Mouse (Mus musculus) brown adipose tissue, adult 24 weeks (tissue): ENCODE measurements at regions not wholly inside any gene's neighbourhood (a gene's known extent, or its start where the extent isn't known, plus 50 kb on each side); places are given as distances from the start of the nearest gene placed in this dataset.

Source experiments
- H3K27ac ChIP-seq: fragments of 200-500 bp; replicated peaks from 2 replicates; pipeline ENCODE4 v1.5.1; 2012; ENCODE audit warnings: low read depth, mild to moderate bottlenecking, low read length
- H3K4me1 ChIP-seq: fragments of 200-500 bp; 2 replicates; pipeline ENCODE4 v1.6.1; 2012; ENCODE audit warnings: low read length, mixed read lengths; ENCODE audit not compliant: control insufficient read depth, insufficient read depth, insufficient read length
- H3K4me3 ChIP-seq: fragments of 200-500 bp; 2 replicates; pipeline ENCODE4 v1.5.1; 2012; ENCODE audit warnings: low read depth, mild to moderate bottlenecking, low read length, moderate library complexity; ENCODE audit not compliant: insufficient read depth

GRCm38 (mm10) chr11:19747973-19748559 lies 176.1 kb upstream of the Spred2 start:
- Histone ChIP-seq H3K4me3 (no peak overlapping the region), H3K27ac (no peak overlapping the region), H3K4me1 (no peaks in the 10 kb centered on the region)

GRCm38 (mm10) chr11:19758892-19759291 lies 165.3 kb upstream of the Spred2 start:
- H3K27ac ChIP-seq: no peak overlapping the region
- H3K4me3 ChIP-seq: no peak overlapping the region
- H3K4me1 ChIP-seq: no peaks in the 10 kb centered on the region

- Histone ChIP-seq H3K4me3 (peak overlapping the region; percentile 19; the same call in 1 of the 2 replicates), H3K27ac (no peak overlapping the region), H3K4me1 (no peaks in the 10 kb centered on the region)
Observed at GRCm38 (mm10) chr11:19760861-19761693, 163.1 kb upstream of the Spred2 start.

- no peaks in the 10 kb centered on the region for H3K4me1 ChIP-seq
- no peak overlapping the region for H3K4me3 ChIP-seq
- H3K27ac ChIP-seq: no peak overlapping the region
Observed at GRCm38 (mm10) chr11:19761694-19761976, 162.5 kb upstream of the Spred2 start.

- no peaks in the 10 kb centered on the region for H3K4me1 ChIP-seq
- H3K27ac ChIP-seq: no peak overlapping the region
- H3K4me3 ChIP-seq: no peak overlapping the region
Observed at GRCm38 (mm10) chr11:19767316-19767715, 156.9 kb upstream of the Spred2 start.

GRCm38 (mm10) chr11:19767871-19768270 lies 156.3 kb upstream of the Spred2 start:
- no peak overlapping the region for H3K4me3 ChIP-seq
- H3K4me1 ChIP-seq: no peaks in the 10 kb centered on the region
- H3K27ac ChIP-seq: no peak overlapping the region

- Histone ChIP-seq H3K27ac (no peak overlapping the region), H3K4me3 (no peak overlapping the region), H3K4me1 (no peaks in the 10 kb centered on the region)
Observed at GRCm38 (mm10) chr11:19768962-19769361, 155.2 kb upstream of the Spred2 start.

- Histone ChIP-seq H3K4me3 (no peak overlapping the region), H3K27ac (no peak overlapping the region), H3K4me1 (no peaks in the 10 kb centered on the region)
Observed at GRCm38 (mm10) chr11:19774010-19774409, 150.2 kb upstream of the Spred2 start.

- H3K27ac ChIP-seq: no peak overlapping the region
- no peaks in the 10 kb centered on the region for H3K4me1 ChIP-seq
- no peak overlapping the region for H3K4me3 ChIP-seq
Observed at GRCm38 (mm10) chr11:19775741-19776140, 148.4 kb upstream of the Spred2 start.

GRCm38 (mm10) chr11:19776473-19777200 lies 147.5 kb upstream of the Spred2 start:
- Histone ChIP-seq H3K27ac (no peak overlapping the region), H3K4me3 (no peak overlapping the region), H3K4me1 (no peaks in the 10 kb centered on the region)

GRCm38 (mm10) chr11:19778191-19778590 lies 146.0 kb upstream of the Spred2 start:
- no peak overlapping the region for H3K27ac ChIP-seq
- no peak overlapping the region for H3K4me3 ChIP-seq

GRCm38 (mm10) chr11:19785110-19785509 lies 139.1 kb upstream of the Spred2 start:
- Histone ChIP-seq H3K27ac (no peak overlapping the region), H3K4me3 (no peak overlapping the region), H3K4me1 (no peaks in the 10 kb centered on the region)

More at GRCm38 (mm10) chr11:19778191-19778590, 146.0 kb upstream of the Spred2 start:
- H3K4me1 ChIP-seq: no peaks in the 10 kb centered on the region

- no peaks in the 10 kb centered on the region for H3K4me1 ChIP-seq
- H3K4me3 ChIP-seq: no peak overlapping the region
- H3K27ac ChIP-seq: no peak overlapping the region
Observed at GRCm38 (mm10) chr11:19796950-19797670, 127.1 kb upstream of the Spred2 start.

GRCm38 (mm10) chr11:19809359-19809758 lies 114.8 kb upstream of the Spred2 start:
- Histone ChIP-seq H3K4me1 (no peaks in the 10 kb centered on the region), H3K4me3 (no peak overlapping the region), H3K27ac (no peak overlapping the region)
